Mouse (Mus musculus) heart, embryonic 15.5 days (tissue): ENCODE data around the gene Gm49601. TPM values are rescaled to one million over a fixed set of nuclear protein-coding genes. Genes with fewer than 3 reads are reported as not detected.

Source experiments
- ATAC-seq: fragments of 200-750 bp; cut with Nextera tagmentation; replicated peaks from 2 replicates; pipeline ENCODE4 v1.8.0; 2017; ENCODE audit warnings: low read depth, moderate TSS enrichment; ENCODE audit not compliant: insufficient number of reproducible peaks, insufficient read depth, low FRiP score
- H3K27ac ChIP-seq: fragments of 300-500 bp; sonication (generic); 2 replicates; pipeline ENCODE4 v1.5.1; 2015; ENCODE audit warnings: mild to moderate bottlenecking, inconsistent platforms
- H3K27me3 ChIP-seq: fragments of 300-500 bp; sonication (generic); 2 replicates; pipeline ENCODE4 v1.6.1; 2015; ENCODE audit warnings: inconsistent platforms
- H3K36me3 ChIP-seq: fragments of 300-500 bp; sonication (generic); 2 replicates; pipeline ENCODE4 v1.6.1; 2015; ENCODE audit warnings: mild to moderate bottlenecking, inconsistent platforms
- H3K4me1 ChIP-seq: fragments of 300-500 bp; sonication (generic); replicated peaks from 2 replicates; pipeline ENCODE4 v1.6.1; 2015; ENCODE audit warnings: inconsistent platforms
- H3K4me2 ChIP-seq: fragments of 300-500 bp; sonication (generic); 2 replicates; pipeline ENCODE4 v1.6.1; 2015; ENCODE audit warnings: inconsistent platforms, mild to moderate bottlenecking, moderate library complexity
- H3K4me3 ChIP-seq: fragments of 300-500 bp; sonication (generic); 2 replicates; pipeline ENCODE4 v1.5.1; 2015; ENCODE audit warnings: mild to moderate bottlenecking, inconsistent platforms
- H3K9ac ChIP-seq: fragments of 300-500 bp; sonication (generic); 2 replicates; pipeline ENCODE4 v1.6.1; 2015; ENCODE audit warnings: mild to moderate bottlenecking, inconsistent platforms
- H3K9me3 ChIP-seq: fragments of 300-500 bp; sonication (generic); replicated peaks from 2 replicates; pipeline ENCODE4 v1.6.1; 2016; ENCODE audit warnings: inconsistent platforms
- WGBS: fragments of 180-500 bp; shearing (Covaris S2); methylation state at CpG from one replicate; pipeline ENCODE4 v1.1.7; 2015; ENCODE audit warnings: mixed read lengths; 5-methylcytosine and 5-hydroxymethylcytosine counted together
- polyA plus RNA-seq: library from polyadenylated mRNA; unstranded; fragments of >200 nt; fragmentation: Nextera tagmentation; extraction: Ambion mirVana; gene quantifications from 2 replicates; pipeline ENCODE4 v1.2.1, GENCODE M21; 2015

The Gm49601 gene
- polyA plus RNA-seq, 1 experiment from 2014 or later: 0.94 TPM

- ATAC-seq: no peak
- H3K27ac ChIP-seq: no peak overlapping the region
- WGBS: 40% methylated on average over 2 of the region's 2 CpGs
- H3K27me3 ChIP-seq: peaks cover 73% of the 10 kb centered on the region
- H3K36me3 ChIP-seq: no peaks in the 10 kb centered on the region
- H3K9me3 ChIP-seq: no peaks in the 10 kb centered on the region
- peak overlapping the region; percentile 72; the same call in 1 of the 2 replicates for H3K9ac ChIP-seq
- H3K4me3 ChIP-seq: peak overlapping the region; percentile 79
- peak overlapping the region; percentile 98 for H3K4me2 ChIP-seq
- peaks cover 30% of the 10 kb centered on the region for H3K4me1 ChIP-seq
These were observed 2.7 kb upstream of the Gm49601 start for GRCm38 (mm10) chr16:18628948-18629340.

DNA sequence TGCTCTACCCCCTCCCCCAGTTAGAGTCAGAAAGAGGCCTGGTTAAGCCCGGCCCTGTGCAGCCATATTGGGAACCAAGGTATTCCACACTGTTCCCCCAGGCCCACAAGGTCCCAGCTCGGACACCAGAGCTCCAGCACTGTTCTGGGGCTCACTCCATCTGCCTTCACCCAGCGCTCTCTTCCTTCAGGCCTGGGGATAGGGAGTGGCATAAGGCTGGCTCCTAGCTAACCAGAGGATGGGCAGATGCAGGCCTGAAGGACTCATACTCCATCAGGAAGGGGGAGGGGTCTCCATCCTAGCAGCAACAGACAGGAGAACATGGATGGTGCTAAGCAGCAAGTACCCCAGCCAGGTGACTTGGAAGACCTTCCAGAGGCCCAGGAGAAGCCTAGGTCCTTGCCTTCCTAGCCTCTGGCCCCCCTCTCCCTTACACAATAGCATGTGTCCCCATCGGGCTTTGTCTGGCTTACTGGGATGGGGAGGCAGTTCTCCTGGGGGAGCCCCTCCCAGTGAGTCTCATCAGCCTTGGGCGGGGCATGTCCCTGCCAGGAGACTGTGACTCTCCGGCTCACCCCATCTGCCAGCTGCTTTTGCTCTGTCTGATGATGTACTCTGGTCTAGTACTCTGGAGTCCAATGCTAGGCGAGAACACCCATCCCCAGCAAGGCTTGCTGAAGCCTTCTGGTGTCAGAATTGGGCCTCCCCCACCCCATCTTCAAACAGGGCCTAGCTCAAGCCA is 2.1 kb upstream of the Gm49601 start:
- H3K36me3 ChIP-seq: no peaks in the 10 kb centered on the region
- no peak for ATAC-seq
- 70% methylated on average over 7 of the region's 7 CpGs for WGBS
- H3K4me1 ChIP-seq: peaks cover 30% of the 10 kb centered on the region
- H3K27ac ChIP-seq: no peak overlapping the region
- 0 out of 2 replicates have a peak overlapping the region, but pooled peaks have one; percentile 72 for H3K9ac ChIP-seq
- peak overlapping the region; percentile 79 for H3K4me3 ChIP-seq
- no peaks in the 10 kb centered on the region for H3K9me3 ChIP-seq
- H3K27me3 ChIP-seq: peaks cover 78% of the 10 kb centered on the region
- peak overlapping the region; percentile 98 for H3K4me2 ChIP-seq

DNA sequence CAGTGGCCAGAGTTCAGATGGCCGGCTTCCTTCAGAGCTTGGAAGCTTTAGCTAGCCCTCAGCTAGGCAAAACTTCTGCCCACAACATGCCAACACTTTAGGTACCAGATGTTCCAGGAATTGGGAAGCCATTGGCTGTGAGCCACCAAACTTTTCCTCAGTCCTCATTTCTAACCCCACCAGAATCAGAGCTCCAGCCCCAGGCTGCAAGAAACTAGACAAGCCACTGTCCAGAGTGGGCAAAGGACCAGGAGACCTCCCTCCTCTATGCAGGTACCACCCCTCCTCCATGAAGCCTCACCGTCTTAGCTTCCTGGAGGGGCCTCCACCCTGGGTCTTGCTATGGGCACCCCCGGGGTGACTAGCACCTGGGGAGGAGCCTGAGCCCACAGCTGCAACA is 936 bp upstream of the Gm49601 start:
- peak overlapping the region; percentile 90; the same call in 1 of the 2 replicates for H3K4me2 ChIP-seq
- H3K4me3 ChIP-seq: no peak overlapping the region
- peaks cover 32% of the 10 kb centered on the region for H3K4me1 ChIP-seq
- H3K27me3 ChIP-seq: peaks cover 90% of the 10 kb centered on the region
- H3K9ac ChIP-seq: no peak overlapping the region
- 51% methylated on average over 3 of the region's 3 CpGs for WGBS
- H3K9me3 ChIP-seq: no peaks in the 10 kb centered on the region
- no peaks in the 10 kb centered on the region for H3K36me3 ChIP-seq
- H3K27ac ChIP-seq: no peak overlapping the region
- no peak for ATAC-seq

DNA sequence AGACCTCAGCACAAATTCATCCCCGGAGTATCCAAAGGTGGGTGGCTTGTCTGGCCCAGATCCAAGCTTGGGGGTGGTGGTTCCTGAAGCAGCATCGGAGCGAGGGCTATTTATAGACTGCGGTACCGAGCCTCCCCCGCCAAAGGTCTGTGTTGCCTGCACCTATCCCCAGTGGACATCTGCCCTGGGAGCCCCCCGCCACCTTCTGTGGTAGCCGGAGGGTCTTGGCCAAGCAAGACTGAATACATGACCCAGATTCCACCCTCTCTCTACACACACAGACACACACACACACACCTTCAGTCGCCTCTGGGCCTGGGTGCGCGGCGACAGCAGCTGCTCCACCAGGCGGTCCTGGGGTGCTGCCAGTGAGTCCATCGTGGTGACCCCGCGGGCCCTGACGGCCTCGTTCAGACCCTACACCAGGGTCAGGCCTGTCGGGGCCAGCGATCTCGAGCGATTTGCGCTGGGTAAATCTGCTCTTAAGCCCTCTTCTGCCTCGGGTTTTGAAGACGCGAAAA is 376 bp downstream of the Gm49601 start:
- no peak overlapping the region for H3K27ac ChIP-seq
- WGBS: 10% methylated on average over 26 of the region's 26 CpGs
- peak overlapping the region; percentile 56 for H3K4me3 ChIP-seq
- peak overlapping the region; percentile 49 for H3K9ac ChIP-seq
- no peaks in the 10 kb centered on the region for H3K9me3 ChIP-seq
- no peak for ATAC-seq
- peaks cover 95% of the 10 kb centered on the region for H3K27me3 ChIP-seq
- no peaks in the 10 kb centered on the region for H3K36me3 ChIP-seq
- peak overlapping the region; percentile 90 for H3K4me2 ChIP-seq
- peaks cover 45% of the 10 kb centered on the region for H3K4me1 ChIP-seq

DNA sequence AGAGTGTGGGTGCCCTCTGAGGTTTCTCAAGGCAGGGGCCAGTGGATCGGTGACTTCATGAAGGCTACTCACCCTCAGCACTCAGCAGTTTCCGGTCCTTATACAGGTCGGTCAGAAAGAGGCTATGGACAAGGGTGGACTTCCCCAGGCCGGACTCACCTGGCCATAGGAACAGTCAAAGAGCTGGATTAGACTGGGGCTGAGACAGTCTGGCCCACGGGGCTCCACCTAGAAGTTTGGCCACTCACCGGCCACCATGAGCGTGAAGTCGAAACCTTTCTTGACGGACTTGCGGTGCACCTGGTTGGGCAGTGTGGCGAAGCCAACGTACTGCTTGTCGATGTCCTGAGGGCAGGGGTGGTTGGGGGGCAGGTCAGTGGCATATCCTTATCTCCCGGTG is 1.1 kb downstream of the Gm49601 start:
- Histone ChIP-seq H3K4me3 (no peak overlapping the region), H3K9ac (no peak overlapping the region), H3K4me2 (no peak overlapping the region), H3K27me3 (peaks cover 95% of the 10 kb centered on the region), H3K4me1 (peaks cover 48% of the 10 kb centered on the region), H3K27ac (no peak overlapping the region), H3K36me3 (no peaks in the 10 kb centered on the region), H3K9me3 (no peaks in the 10 kb centered on the region)
- 53% methylated on average over 14 of the region's 14 CpGs for WGBS
- ATAC-seq: no peak

- 39% methylated on average over 15 of the region's 15 CpGs for WGBS
- Histone ChIP-seq H3K36me3 (no peaks in the 10 kb centered on the region), H3K27me3 (peaks cover 97% of the 10 kb centered on the region), H3K4me1 (peaks cover 45% of the 10 kb centered on the region), H3K4me2 (no peak overlapping the region), H3K9ac (no peak overlapping the region), H3K4me3 (no peak overlapping the region), H3K9me3 (no peaks in the 10 kb centered on the region), H3K27ac (no peak overlapping the region)
- no peak for ATAC-seq
These were observed 1.6 kb downstream of the Gm49601 start for GRCm38 (mm10) chr16:18624641-18625040.

- 48% methylated on average over 15 of the region's 15 CpGs for WGBS
- Histone ChIP-seq H3K9ac (no peak overlapping the region), H3K27ac (no peak overlapping the region), H3K27me3 (peaks cover 98% of the 10 kb centered on the region), H3K9me3 (no peaks in the 10 kb centered on the region), H3K36me3 (no peaks in the 10 kb centered on the region), H3K4me1 (peaks cover 40% of the 10 kb centered on the region), H3K4me3 (no peak overlapping the region), H3K4me2 (no peak overlapping the region)
- ATAC-seq: no peak
These were observed 2.3 kb downstream of the Gm49601 start for GRCm38 (mm10) chr16:18623751-18624540.

GRCm38 (mm10) chr16:18622916-18623750 is 3.1 kb downstream of the Gm49601 start:
- H3K9me3 ChIP-seq: no peaks in the 10 kb centered on the region
- H3K4me3 ChIP-seq: no peak overlapping the region
- no peaks in the 10 kb centered on the region for H3K36me3 ChIP-seq
- no peak for ATAC-seq
- H3K27me3 ChIP-seq: peaks cover 98% of the 10 kb centered on the region
- H3K4me2 ChIP-seq: no peak overlapping the region
- no peak overlapping the region for H3K9ac ChIP-seq
- WGBS: 39% methylated on average over 29 of the region's 29 CpGs
- H3K4me1 ChIP-seq: peaks cover 40% of the 10 kb centered on the region
- no peak overlapping the region for H3K27ac ChIP-seq

DNA sequence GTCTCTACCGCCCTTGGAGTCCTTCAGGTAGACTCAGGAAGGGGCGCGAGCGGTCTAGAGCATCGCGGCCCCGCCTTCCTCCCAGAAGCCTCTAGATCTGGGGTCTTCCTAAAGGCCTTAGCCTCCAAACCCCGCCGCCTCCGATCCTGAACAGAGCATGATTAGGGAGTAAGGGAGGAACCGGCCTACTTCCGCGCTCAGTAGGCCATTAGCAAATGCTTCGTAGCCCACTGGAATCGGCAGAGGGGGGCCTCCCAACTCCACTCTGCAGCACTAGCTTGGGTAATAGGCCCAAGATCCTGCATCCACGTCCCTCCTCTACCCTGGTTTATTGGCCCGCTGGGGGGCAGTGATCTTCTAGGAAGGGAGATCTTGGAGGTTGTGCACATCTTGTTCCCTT is 4.2 kb downstream of the Gm49601 start, which contains the start of gene Gp1bb:
Gp1bb (minus strand) TSS at position 385 of the 400 bp plus-strand sequence.
- Histone ChIP-seq H3K4me3 (peak within 1 kb of the TSS; percentile 58), H3K9ac (peak within 1 kb of the TSS; percentile 53), H3K27ac (no peak within 1 kb of the TSS), H3K27me3 (peaks cover 97% of the 10 kb centered on the region), H3K36me3 (no peaks in the 10 kb centered on the region), H3K9me3 (no peaks in the 10 kb centered on the region), H3K4me2 (peak within 1 kb of the TSS; percentile 98), H3K4me1 (peaks cover 44% of the 10 kb centered on the region)
- 17% methylated on average over 17 of the region's 17 CpGs for WGBS
- no peak for ATAC-seq

DNA sequence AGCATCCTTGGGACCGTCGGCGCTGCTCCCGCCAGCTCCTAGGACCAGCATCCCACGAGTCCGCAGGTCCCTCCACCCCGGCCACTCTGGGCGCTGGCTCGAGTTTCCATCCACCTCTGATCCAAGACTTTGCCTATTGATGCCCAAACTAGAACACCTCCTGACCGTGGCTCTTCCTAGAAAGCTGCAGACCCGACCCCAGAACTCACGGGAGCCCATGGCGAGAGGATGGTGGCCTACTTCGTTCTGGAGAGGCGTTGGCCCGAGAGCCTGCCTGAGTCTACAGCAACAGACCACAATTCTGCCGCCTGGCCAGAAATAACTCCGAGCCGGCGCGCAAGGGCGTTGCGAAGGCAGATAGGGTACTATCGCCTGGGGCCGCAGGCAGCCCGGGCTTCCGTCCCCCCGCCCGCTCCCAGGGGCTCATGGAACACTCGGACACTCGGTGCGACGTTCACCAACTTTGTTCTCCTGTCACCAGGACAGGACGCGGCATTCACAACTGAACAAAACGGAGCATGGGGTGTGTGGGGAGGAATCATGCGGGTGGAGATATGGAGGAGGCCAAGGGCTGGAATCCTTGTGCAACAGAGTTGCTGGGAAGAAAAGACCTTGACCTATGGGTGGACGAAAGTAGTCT is 4.7 kb downstream of the Gm49601 start:
- no peak for ATAC-seq

More for the DNA sequence above, 4.7 kb downstream of the Gm49601 start:
- 4% methylated on average over 38 of the region's 38 CpGs for WGBS
- Histone ChIP-seq H3K4me2 (peak overlapping the region; percentile 98), H3K27ac (no peak overlapping the region), H3K9ac (peak overlapping the region; percentile 53), H3K4me1 (peaks cover 39% of the 10 kb centered on the region), H3K27me3 (peaks cover 97% of the 10 kb centered on the region), H3K36me3 (no peaks in the 10 kb centered on the region), H3K9me3 (no peaks in the 10 kb centered on the region), H3K4me3 (peak overlapping the region; percentile 58)
